Mouse (Mus musculus) MEL-GATA-1-ER (cell line): ENCODE data around the gene Gpld1.
"Not testable (repeated sequence)": the region's sequence is repeated elsewhere in the genome, so short reads cannot be mapped to it uniquely, and the experiment has no call there.

Experiments
- DNase-seq: peaks from one replicate; pipeline ENCODE4 v3.0.0-alpha.2; 2012; ENCODE audit warnings: low read depth; ENCODE audit errors: extremely low read depth

Gene Gpld1

DNA sequence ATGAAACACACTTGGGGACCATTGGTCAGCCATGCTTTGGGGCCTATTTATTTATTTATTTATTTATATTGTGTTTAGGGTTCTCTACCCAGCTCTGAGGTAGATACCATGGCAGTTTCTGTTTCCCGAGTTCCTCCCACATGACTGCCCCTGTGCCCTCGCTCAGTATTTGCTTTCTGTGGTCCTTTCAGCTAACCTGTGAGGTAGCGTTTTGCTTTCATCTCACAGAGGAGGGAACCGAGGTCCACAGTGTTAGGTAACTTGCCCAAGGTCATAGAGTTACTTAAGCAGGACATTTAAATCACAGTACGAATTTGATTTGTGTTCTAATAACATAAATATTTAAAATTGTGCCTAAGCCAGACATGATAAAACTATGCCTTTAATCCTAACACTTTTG lies 4.2 kb downstream of the Gpld1 start:
- DNase-seq = no peak

DNA sequence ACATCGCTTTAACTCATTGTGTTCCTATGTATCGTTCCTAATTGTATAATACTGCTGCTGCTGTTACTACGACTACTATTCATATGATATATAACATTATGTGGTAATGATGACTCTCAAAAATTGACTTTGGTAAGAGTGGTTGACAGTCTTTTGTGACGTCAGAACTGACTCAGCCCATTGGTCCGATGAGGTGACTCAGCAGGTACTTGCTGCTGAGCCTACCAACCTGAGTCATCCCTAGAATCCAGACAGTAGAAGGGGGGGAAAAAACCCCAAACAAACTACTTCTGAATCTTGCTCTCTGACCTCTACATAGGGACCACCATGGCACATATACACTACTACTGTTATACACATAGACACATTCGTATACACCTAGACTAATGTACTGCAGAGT lies 5.9 kb downstream of the Gpld1 start:
- no peak for DNase-seq

GRCm38 (mm10) chr13:24952659-24953058 lies 9.7 kb downstream of the Gpld1 start:
- peak; percentile 82 for DNase-seq

DNA sequence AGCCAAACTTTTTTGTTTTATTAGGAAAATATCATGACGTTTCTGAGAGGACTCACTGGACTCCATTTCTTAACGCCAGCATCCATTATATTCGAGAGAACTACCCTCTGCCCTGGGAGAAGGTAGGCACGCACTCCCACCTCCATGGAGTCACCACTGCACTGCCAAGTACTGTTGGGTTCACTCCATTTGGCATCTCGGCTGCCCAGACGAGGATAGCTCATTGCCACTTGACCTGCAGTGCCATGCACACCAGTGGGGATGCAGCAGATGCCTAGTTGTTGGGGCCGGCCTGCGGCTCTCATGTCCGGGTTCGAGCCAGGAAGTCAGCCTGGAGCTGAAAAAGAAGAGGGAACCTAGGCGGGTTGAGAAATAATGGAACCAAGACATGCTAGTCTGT lies 12.1 kb downstream of the Gpld1 start:
- no peak for DNase-seq

- no peak for DNase-seq
These were observed 12.5 kb downstream of the Gpld1 start for GRCm38 (mm10) chr13:24955500-24955899.

DNA sequence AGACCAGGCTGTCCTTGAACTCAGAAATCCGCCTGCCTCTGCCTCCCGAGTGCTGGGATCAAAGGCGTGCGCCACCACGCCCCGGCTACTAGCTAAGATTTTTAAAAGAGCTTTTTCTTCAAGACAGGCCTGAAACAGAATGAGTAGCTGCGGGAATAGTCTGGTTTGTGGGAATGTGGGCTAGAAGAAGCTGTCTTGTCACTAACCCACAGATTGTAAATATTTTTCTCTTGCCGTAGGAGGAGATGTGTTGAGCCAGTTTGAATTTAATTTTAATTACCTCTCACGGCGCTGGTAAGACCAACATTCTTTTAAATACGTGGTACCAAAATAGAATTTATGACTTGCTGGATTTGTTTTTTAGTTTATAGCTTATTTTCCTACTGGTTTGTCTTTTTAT lies 15.7 kb downstream of the Gpld1 start:
- DNase-seq = no peak

GRCm38 (mm10) chr13:24960084-24960483 lies 17.1 kb downstream of the Gpld1 start:
- DNase-seq = no peak

GRCm38 (mm10) chr13:24962119-24962518 lies 19.2 kb downstream of the Gpld1 start:
- no peak for DNase-seq

DNA sequence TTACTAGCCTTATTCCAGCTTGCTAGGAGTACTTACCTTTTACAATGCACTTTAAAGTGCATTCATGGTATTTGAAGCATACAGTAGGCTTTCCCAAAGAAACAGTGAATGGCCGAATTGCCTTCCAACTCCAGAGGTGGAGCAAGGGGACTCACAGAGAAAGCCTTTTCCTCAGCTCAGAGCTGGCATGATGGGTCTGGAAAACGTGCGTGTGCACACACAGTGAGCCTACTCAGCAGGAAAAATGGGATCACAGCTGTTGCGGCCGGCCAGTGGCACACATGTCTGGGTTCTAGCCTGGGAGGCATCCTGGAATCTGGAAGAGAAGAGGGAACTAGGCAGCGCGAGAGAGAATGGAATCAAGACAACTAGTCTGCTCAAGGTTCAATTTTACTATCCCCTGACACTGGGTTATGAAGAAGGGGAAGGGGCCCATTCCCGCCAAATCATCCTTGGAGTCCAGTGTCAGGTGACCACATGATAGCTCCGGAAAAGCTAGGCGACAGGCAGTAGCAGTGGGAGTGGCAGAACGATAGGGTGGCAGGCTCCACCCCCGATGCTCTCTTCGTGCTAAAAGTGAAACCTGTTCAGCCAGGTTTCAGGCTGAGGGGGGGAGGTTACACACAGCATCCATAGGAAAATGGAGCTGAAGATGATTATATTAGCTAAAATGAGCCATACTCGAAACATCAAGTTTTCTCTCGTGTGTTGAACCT lies 22.3 kb downstream of the Gpld1 start:
- peak; percentile 47 for DNase-seq

GRCm38 (mm10) chr13:24965846-24966201 lies 22.9 kb downstream of the Gpld1 start:
- no peak for DNase-seq

DNA sequence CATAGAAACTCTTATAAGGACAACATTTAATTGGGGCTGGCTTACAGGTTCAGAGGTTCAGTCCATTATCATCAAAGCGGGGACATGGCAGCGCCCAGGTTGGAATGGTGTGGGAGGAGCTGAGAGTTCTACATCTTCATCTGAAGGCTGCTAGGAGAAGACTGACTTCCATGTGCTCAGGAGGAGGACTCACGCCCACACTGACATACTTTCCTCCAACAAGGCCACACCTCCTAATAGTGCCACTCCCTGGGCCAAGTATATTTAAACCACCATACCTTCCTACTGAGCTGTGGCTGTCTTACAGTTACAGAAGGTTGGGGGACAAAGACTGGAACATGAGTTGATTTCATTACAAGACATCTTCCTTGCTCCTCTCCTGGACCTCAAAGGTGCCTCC lies 28.8 kb downstream of the Gpld1 start:
- DNase-seq = not testable (repeated sequence)

GRCm38 (mm10) chr13:24976384-24976783 lies 33.4 kb downstream of the Gpld1 start:
- no peak for DNase-seq

GRCm38 (mm10) chr13:24977820-24978342 lies 34.9 kb downstream of the Gpld1 start:
- no peak for DNase-seq

DNA sequence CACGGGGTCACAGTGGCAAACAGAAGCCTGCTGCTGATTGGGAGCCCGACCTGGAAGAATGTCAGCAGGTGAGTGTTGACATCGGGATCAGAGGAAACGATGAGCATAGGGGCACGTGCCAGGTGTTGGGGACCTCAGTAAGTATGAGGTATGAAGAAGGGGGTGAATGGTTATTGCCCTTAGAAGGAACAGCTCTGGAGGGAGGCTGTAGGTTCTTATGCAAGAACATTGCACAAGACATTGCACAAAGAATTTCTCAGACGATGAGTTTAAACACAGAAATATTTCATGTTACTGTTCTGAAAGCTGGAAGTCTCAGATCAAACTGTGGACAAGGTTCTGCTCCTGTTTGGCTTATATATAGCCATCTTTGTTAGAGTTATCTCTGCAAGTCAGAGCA lies 38.1 kb downstream of the Gpld1 start:
- DNase-seq = no peak

DNA sequence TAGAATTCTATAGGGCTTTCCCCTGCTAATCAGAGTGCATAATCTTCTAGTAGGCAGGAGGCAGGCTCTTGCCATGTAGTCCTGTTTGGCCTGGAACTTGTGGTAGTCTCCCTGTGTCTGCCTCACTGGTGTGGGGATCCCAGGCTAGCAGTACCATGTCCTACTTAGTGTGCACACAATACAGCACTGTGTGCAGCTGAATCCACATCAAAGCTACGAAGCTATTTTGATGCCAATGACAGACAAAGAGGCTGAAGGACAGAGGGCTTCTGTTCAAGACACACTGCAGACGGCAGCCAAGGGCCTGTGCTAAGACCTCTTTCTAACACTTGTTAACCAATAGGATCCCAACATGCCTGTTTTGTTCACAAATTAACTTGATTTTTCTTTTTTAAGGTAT lies 42.5 kb downstream of the Gpld1 start:
- no peak for DNase-seq

GRCm38 (mm10) chr13:24988391-24988790 lies 45.4 kb downstream of the Gpld1 start:
- peak; percentile 21 for DNase-seq

DNA sequence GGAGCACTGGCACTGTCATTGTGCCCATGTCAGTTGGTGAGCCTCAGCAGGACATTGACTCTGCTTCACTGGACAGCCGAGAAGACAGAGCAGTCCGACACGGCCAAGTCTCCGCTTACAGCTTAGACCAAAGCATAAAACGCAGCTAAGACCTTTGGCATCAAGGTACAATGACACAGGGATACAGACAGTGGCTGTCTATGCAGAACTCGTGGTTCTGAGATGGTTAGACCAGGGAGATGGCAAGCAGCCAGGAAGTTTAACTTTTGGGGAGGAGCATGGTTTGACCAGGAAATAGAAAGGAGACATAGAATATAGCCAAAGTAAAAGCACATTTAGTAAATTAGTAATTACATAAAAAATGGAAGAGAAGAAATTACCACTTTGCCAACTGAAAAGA lies 46.1 kb downstream of the Gpld1 start:
- DNase-seq = no peak

DNA sequence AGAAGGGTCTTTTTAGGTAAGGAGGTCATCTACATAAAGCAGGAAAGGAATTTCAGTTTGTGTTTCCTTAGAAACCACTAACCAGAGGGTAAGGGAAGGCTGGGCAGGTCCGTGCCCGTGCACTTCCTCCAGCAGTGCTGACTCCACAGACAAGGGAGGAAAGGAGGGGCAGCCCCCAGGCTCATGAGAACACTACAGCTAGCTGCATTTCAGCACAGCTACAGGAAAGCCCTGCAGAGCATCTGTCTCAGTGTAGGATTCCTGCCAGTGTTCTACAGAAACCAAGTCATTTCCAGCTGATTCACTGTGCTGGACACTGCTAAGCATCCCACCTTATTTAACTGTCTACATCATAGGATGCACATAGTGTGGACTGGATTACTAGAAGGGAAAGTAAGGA lies 50.2 kb downstream of the Gpld1 start:
- no peak for DNase-seq

DNA sequence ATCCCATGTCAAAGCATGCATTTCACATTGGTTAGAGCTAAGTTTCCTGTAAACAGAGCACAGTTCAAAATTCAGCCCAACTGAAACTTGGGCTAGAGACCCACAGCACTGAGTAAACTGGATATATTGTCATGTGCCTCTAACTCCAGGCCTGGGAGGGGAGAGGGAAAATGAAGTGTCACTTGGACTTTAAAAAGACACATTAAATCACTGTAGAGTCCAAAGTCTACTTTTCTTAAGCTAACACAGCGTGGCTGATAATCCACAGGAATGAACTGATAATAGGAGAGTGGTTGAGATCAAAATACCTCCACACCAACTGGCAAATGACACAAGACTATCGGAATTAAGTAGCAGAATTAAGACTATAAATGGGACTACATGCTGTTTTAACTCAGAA lies 56.6 kb downstream of the Gpld1 start:
- DNase-seq = no peak

GRCm38 (mm10) chr13:25002965-25003364 lies 60.0 kb downstream of the Gpld1 start:
- DNase-seq = peak; percentile 17

DNA sequence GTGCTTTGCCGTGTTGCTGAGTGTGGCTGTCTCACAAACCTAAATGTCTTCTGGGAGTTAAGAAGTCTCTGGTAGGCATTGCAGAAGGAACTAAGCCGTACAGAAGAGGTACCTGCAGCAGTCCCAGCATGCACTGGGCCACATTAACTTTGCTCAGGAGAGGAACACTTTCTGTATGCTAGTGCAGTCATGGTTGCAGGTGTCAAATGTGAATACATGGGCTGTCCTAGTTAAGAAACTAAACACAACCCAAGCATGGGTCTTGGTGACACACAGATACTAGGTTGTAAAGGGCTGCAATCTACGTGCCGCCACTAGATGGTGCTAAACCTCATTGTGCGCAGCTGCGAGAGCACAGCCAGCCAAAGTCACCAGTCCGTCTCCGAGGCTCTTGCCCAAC lies 64.2 kb downstream of the Gpld1 start:
- no peak for DNase-seq

GRCm38 (mm10) chr13:25018316-25018715 lies 75.4 kb downstream of the Gpld1 start:
- DNase-seq = no peak

DNA sequence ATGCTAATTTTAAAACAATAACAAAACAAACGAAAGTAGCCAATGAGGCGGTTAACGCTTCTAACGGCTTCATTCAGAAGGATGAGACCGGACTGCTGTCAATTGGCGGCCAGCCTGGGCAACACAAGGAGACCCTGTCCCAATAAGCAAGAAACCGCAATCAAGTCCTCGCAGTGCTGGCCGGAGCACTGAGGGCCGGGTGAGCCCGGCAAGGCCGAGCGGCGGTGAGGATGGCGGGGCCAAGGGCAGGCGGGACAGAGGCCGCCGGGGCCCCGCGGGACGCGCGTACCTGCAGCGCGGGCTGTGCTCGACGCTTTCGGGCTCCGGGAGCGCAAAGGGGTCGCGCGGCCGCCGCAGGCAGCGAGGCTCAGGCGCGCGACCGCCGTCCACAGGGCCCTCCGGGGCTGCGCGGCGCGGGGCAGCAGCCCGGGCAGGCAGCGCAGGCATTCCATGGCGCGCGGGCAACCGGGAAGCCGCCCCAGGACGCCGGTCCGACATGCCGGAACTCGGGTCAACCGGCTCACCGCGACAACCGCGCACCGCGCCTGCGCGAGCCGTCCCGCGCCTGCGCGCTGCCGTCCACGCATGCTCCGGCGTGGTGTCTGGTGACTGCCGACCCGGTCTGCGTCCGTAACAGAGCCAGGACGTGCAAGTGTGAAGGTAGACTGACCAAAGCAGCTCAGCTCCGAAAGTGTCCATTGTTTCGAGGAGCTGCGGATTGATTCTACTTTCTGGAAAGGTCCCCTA lies 77.0 kb downstream of the Gpld1 start, which contains the start of gene Mrs2:
Mrs2 (minus strand) TSS at position 587 of the 747 bp plus-strand sequence.
- peak; percentile 44 for DNase-seq
